Mouse (Mus musculus): ENCODE measurements at regions not wholly inside any gene's neighbourhood (a gene's known extent, or its start where the extent isn't known, plus 50 kb on each side); places are given as distances from the start of the nearest gene placed in this dataset.

DNA sequence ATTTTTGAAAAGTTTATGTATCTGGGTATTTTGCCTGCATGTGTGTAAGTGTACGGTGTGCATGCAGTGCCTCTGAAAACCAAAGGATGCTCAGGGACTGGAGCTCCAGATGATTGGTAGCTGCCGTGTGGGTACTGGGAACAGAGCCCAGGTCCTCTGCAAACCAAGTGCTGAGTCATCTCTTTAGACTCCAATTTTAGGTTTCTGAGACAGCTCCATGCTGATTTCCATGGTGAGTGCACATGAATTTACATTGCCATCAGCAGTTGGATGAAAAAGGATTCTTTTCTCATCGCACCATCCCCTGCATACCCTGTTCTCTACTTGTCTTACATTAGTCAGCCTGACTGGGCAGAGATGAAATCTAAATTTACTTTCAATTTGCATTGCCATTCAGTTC is 122.1 kb upstream of the Otogl start:
- TF ChIP-seq MYOG (IDR thresholded peaks at IDR 0.05; ENCODE audit: control insufficient read depth, extremely low read depth, insufficient read length) (no peak), CTCF (IDR thresholded peaks at IDR 0.05; ENCODE audit: control insufficient read depth, insufficient read depth, insufficient read length) (no peak), MYOD1 (IDR thresholded peaks at IDR 0.05; ENCODE audit: control insufficient read depth, insufficient read length, low read depth) (no peak), MAX (IDR thresholded peaks at IDR 0.05) (no peak), CEBPB (IDR thresholded peaks at IDR 0.05; ENCODE audit: low read depth) (no peak), FOSL1 (IDR thresholded peaks at IDR 0.05; ENCODE audit: insufficient read depth, low read length, poor library complexity, severe bottlenecking) (no peak), USF1 (IDR thresholded peaks at IDR 0.05; ENCODE audit: low read depth) (no peak)

Measured in C2C12 (cell line).